ENCODE assay signal across 24 mouse cellular contexts in genomic region chr6:41499374-41499773, GRCm38 (mm10). TPM values are rescaled to one million over a fixed set of nuclear protein-coding genes. Genes with fewer than 3 reads are reported as not detected.
DNase-seq lines count a peak whose midpoint lies in the region; ATAC-seq and TF ChIP-seq lines count a peak whose summit lies in the region.
"Had no signal": no experiment of that assay in that cellular context is flagged by ENCODE, and none has a peak within 500 bp of the region (broad histone marks: within the 10 kb centered on the region; RNA-seq: fewer than 3 reads in every experiment).

No protein-coding gene starts in this region.

- H3K27ac ChIP-seq in thymus, adult 2 months (ENCODE audit: control insufficient read depth, insufficient read depth, low read length): no peak overlapping the region

- TF ChIP-seq CTCF in thymus, adult 2 months (IDR thresholded peaks at IDR 0.05; ENCODE audit: borderline replicate concordance, control insufficient read depth, extremely low read depth, insufficient read depth, low read length, poor library complexity): no peak

- H3K36me3 ChIP-seq in thymus, adult 2 months (ENCODE audit: control insufficient read depth, insufficient read depth, low read length): no peaks in the 10 kb centered on the region
- H3K36me3 ChIP-seq: G1E had no signal

- TF ChIP-seq POLR2A in thymus, adult 2 months (IDR thresholded peaks at IDR 0.05; ENCODE audit: control insufficient read depth, extremely low read depth, insufficient read depth, low read length, poor library complexity): no peak

- no peaks in the 10 kb centered on the region for H3K27me3 ChIP-seq in thymus, adult 2 months (ENCODE audit: control insufficient read depth, insufficient read depth, low read length)
- H3K27me3 ChIP-seq: CH12.LX had no signal

- no peak overlapping the region for H3K4me3 ChIP-seq in thymus, adult 2 months (ENCODE audit: control insufficient read depth, insufficient read depth, low read length)

- WGBS in thymus, adult 2 months: 96% methylated on average over 3 of the region's 3 CpGs

- peak; percentile 73 for ATAC-seq in megakaryocyte progenitor cell, adult 5-6 weeks (replicated peaks; ENCODE audit: poor library complexity)
- peak; percentile 89; the same call in 1 of the 2 replicates for ATAC-seq in megakaryocyte-erythroid progenitor cell, adult 5-6 weeks (replicated peaks; ENCODE audit: low FRiP score, low TSS enrichment, poor library complexity, severe bottlenecking)
- ATAC-seq: activated CD4-positive, CD25-positive, alpha-beta regulatory T cell, adult 4 months; CD4-positive, CD25-positive, alpha-beta regulatory T cell, adult 4 months; Patski had no signal

- DNase-seq in thymus, postnatal 10 days (ENCODE audit: low spot score in 2 of 2): no peak
- DNase-seq in thymus, adult 2 months: no peak
- DNase-seq: adrenal gland, adult 2 months; adrenal gland, adult 8-10 months; adrenal gland, postnatal 10 days; adrenal gland, postnatal 14 days; adrenal gland, postnatal 25 days; adrenal gland, postnatal 36 days; B cell, adult 2 months; cerebellum, adult 11 months; cerebellum, adult 11-12 months; cerebellum, adult 18-20 months had no signal

- peaks cover 4% of the 10 kb centered on the region; the same call in 1 of the 2 replicates for H3K4me1 ChIP-seq in thymus, adult 2 months (replicated peaks; ENCODE audit: control insufficient read depth, insufficient read depth, low read length)

RNA-seq across cellular contexts. Expression of gene Prss2, which starts 22.2 kb away (rescaled TPM):
- total RNA-seq in megakaryocyte progenitor cell, adult 5-6 weeks (2015): not detected in 2 replicates
- total RNA-seq in megakaryocyte progenitor cell, adult 5-6 weeks (2017): not detected in 2 replicates
- total RNA-seq in megakaryocyte-erythroid progenitor cell, adult 5-6 weeks (2014; fragmentation: Nextera tagmentation): not detected in 2 replicates
- not detected in 2 replicates for total RNA-seq in megakaryocyte-erythroid progenitor cell, adult 5-6 weeks (2017)
- polyA plus RNA-seq in thymus, adult 2 months (2012; rRNA removed): 9.8 and 13.8 TPM in 2 replicates
- total RNA-seq: adrenal gland, adult 18-20 months; adrenal gland, adult 8-10 months; adrenal gland, postnatal 10 days; adrenal gland, postnatal 25 days; adrenal gland, postnatal 36 days; CH12.LX; ES-E14; G1E; MEL had no signal
- polyA plus RNA-seq: brain, embryonic 14.5 days; G1E; Patski had no signal

RNA-seq across cellular contexts. Expression of gene Prss1, which starts 40.6 kb away (rescaled TPM):
- not detected in 2 replicates for total RNA-seq in megakaryocyte progenitor cell, adult 5-6 weeks (2015)
- total RNA-seq in megakaryocyte progenitor cell, adult 5-6 weeks (2017): not detected in 2 replicates
- total RNA-seq in megakaryocyte-erythroid progenitor cell, adult 5-6 weeks (2014; fragmentation: Nextera tagmentation): not detected in 2 replicates
- total RNA-seq in megakaryocyte-erythroid progenitor cell, adult 5-6 weeks (2017): not detected in 2 replicates
- polyA plus RNA-seq in thymus, adult 2 months (2012; rRNA removed): 0.62 and 1.0 TPM in 2 replicates
- total RNA-seq: adrenal gland, adult 18-20 months; adrenal gland, adult 2 months; adrenal gland, adult 8-10 months; adrenal gland, postnatal 10 days; adrenal gland, postnatal 14 days; adrenal gland, postnatal 25 days; adrenal gland, postnatal 36 days; CH12.LX; ES-E14; G1E; MEL had no signal
- polyA plus RNA-seq: activated CD4-positive, CD25-positive, alpha-beta regulatory T cell, adult 4 months; adrenal gland, adult 2 months; brain, embryonic 14.5 days; C2C12; CD4-positive, CD25-positive, alpha-beta regulatory T cell, adult 4 months; G1E; Patski had no signal

RNA-seq across cellular contexts. Expression of gene Gm10334, which starts 53.4 kb away (rescaled TPM):
- total RNA-seq in megakaryocyte progenitor cell, adult 5-6 weeks (2015): not detected in 2 replicates
- total RNA-seq in megakaryocyte progenitor cell, adult 5-6 weeks (2017): not detected in 2 replicates
- not detected in 2 replicates for total RNA-seq in megakaryocyte-erythroid progenitor cell, adult 5-6 weeks (2014; fragmentation: Nextera tagmentation)
- not detected in 2 replicates for total RNA-seq in megakaryocyte-erythroid progenitor cell, adult 5-6 weeks (2017)
- 0.28 and 0.30 TPM in 2 replicates for polyA plus RNA-seq in thymus, adult 2 months (2012; rRNA removed)
- total RNA-seq: adrenal gland, adult 18-20 months; adrenal gland, adult 2 months; adrenal gland, adult 8-10 months; adrenal gland, postnatal 10 days; adrenal gland, postnatal 14 days; adrenal gland, postnatal 25 days; adrenal gland, postnatal 36 days; CH12.LX; ES-E14; G1E; MEL had no signal
- polyA plus RNA-seq: activated CD4-positive, CD25-positive, alpha-beta regulatory T cell, adult 4 months; adrenal gland, adult 2 months; brain, embryonic 14.5 days; C2C12; CD4-positive, CD25-positive, alpha-beta regulatory T cell, adult 4 months; G1E; Patski had no signal
